Mouse (Mus musculus) Muller cell, postnatal 12 days (primary cell): ENCODE data around the gene Dhh.

Source experiments
- DNase-seq: peaks from one replicate; pipeline ENCODE4 v3.0.0-alpha.2; 2015; ENCODE audit errors: inconsistent ontology term

Dhh gene

GRCm38 (mm10) chr15:98851229-98851818 lies 47.0 kb downstream of the Dhh start:
- no peak for DNase-seq

GRCm38 (mm10) chr15:98850668-98851067 lies 47.7 kb downstream of the Dhh start:
- no peak for DNase-seq

GRCm38 (mm10) chr15:98849956-98850600 lies 48.3 kb downstream of the Dhh start:
- DNase-seq: no peak

- DNase-seq: no peak
Measured at GRCm38 (mm10) chr15:98849165-98849564, 49.2 kb downstream of the Dhh start.

GRCm38 (mm10) chr15:98846140-98846539 lies 52.2 kb downstream of the Dhh start:
- no peak for DNase-seq

GRCm38 (mm10) chr15:98845149-98845548 lies 53.2 kb downstream of the Dhh start:
- DNase-seq: no peak

DNA sequence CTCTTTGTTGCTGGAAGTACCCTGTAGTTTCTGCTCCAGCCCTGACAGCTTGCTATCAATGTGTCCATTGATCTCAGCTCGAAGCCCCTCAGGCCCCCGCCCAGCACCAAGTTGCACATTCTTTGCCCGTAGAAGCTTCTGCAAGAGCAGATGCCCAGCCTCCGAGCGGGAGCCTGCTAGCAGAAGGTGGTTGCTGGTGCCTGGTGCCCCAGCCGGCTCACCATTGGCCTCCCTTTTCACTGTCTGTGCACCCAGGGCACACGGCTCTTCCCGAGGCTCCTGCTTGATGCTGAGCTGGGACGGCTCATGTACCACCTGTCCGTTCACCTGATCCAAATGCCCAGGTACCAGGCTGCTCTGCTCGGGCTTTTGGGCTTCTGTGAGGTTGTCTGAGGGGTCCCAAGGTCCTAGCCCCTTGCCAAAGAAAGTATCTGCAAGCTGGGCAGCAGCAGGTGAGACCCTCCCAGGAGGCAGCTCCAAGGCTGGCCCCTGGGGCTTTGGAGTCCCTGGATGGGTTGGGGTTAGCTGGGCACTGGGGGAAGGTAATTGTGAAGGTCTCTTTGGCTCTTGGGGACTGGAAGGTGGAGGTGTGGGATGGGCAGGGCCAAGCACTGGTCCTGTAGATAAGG lies 54.6 kb downstream of the Dhh start:
- DNase-seq: no peak
